Mouse (Mus musculus): Measurements from ENCODE around the gene Bglap3. TPM values are rescaled to one million over a fixed set of nuclear protein-coding genes. Genes with fewer than 3 reads are reported as not detected.

The Bglap3 gene
- polyA plus RNA-seq, 1 experiment, result not detected

GRCm38 (mm10) chr3:88363700-88364099 lies 8.8 kb downstream of the Bglap3 start:
- peaks cover 2% of the 10 kb centered on the region; the same call in 1 of the 2 replicates for H3K4me1 ChIP-seq (ENCODE audit: control insufficient read depth, insufficient read depth, insufficient read length, low read length)
- no peak overlapping the region for H3K4me3 ChIP-seq (ENCODE audit: insufficient read depth, low read depth, low read length)
- H3K27ac ChIP-seq (replicated peaks; ENCODE audit: low read depth, low read length), result no peak overlapping the region

DNA sequence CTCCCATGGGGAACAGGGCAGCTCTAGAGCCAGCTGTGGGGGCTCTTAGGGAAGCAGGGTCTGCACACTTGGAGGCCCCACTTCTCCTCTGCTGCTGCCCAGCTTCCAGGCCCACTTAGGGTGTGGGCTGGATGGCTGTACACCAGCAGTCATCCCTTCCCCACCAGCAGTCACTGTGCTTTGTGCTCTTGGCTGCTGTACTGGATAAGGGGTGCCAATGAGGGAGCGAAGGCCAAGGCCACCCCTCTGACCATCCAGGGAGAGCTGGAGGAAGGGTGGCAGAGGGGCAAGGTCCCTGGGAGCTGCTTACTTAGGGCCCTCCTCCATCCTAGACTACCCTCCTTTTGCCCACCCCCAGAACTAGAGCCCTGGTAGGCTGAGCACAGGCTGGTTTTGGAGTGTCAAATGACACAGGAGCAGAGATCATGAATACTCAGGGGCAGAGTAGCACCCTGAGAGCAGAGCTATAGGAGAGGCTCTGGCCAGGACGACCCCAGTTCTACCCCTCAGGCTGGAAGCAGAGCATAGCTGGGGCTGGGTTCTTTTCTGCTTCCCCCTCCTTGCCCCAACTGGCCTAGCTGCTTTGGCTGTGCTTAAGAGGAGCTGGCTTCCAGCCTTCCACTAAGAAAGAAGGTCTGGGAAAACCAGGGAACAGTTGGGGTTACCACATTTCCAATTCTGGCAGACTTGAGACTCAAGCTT lies 10.8 kb downstream of the Bglap3 start:
- H3K27ac ChIP-seq (replicated peaks; ENCODE audit: low read depth, low read length), result 0 out of 2 replicates have a peak overlapping the region, but pooled peaks have one; percentile 15
- H3K4me1 ChIP-seq (ENCODE audit: control insufficient read depth, insufficient read depth, insufficient read length, low read length), result peaks cover 2% of the 10 kb centered on the region; the same call in 1 of the 2 replicates
- no peak overlapping the region for H3K4me3 ChIP-seq (ENCODE audit: insufficient read depth, low read depth, low read length)

GRCm38 (mm10) chr3:88361096-88361495 lies 11.4 kb downstream of the Bglap3 start:
- Histone ChIP-seq H3K4me1 (ENCODE audit: control insufficient read depth, insufficient read depth, insufficient read length, low read length) (peaks cover 5% of the 10 kb centered on the region; the same call in 1 of the 2 replicates), H3K27ac (replicated peaks; ENCODE audit: low read depth, low read length) (no peak overlapping the region), H3K4me3 (ENCODE audit: insufficient read depth, low read depth, low read length) (no peak overlapping the region)

- peaks cover 8% of the 10 kb centered on the region; the same call in 1 of the 2 replicates for H3K4me1 ChIP-seq (ENCODE audit: control insufficient read depth, insufficient read depth, insufficient read length, low read length)
- no peak overlapping the region for H3K27ac ChIP-seq (replicated peaks; ENCODE audit: low read depth, low read length)
- no peak overlapping the region for H3K4me3 ChIP-seq (ENCODE audit: insufficient read depth, low read depth, low read length)
These were observed 12.6 kb downstream of the Bglap3 start for GRCm38 (mm10) chr3:88359989-88360388.

DNA sequence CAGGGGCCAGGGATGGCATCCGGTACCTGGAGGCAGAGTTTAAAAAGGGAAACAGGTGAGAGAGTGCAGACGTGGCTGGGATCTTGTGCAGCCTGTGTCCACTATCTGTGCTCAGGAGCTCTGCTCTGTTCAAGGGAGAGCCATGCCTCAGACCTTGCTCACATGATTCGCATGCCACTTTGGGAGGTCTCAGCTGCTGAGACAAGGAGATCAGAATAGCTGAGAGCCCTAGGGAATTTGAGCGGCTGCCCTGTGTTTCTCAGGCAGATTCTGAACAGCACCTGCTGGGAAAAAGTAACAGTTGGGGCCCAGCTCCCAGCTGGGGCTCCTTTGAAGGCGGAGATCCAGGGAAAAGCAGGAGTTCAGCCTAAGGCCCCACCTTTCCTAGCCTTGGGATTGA lies 13.0 kb downstream of the Bglap3 start:
- H3K4me1 ChIP-seq (ENCODE audit: control insufficient read depth, insufficient read depth, insufficient read length, low read length), result peaks cover 5% of the 10 kb centered on the region; the same call in 1 of the 2 replicates
- no peak overlapping the region for H3K4me3 ChIP-seq (ENCODE audit: insufficient read depth, low read depth, low read length)
- no peak overlapping the region for H3K27ac ChIP-seq (replicated peaks; ENCODE audit: low read depth, low read length)

DNA sequence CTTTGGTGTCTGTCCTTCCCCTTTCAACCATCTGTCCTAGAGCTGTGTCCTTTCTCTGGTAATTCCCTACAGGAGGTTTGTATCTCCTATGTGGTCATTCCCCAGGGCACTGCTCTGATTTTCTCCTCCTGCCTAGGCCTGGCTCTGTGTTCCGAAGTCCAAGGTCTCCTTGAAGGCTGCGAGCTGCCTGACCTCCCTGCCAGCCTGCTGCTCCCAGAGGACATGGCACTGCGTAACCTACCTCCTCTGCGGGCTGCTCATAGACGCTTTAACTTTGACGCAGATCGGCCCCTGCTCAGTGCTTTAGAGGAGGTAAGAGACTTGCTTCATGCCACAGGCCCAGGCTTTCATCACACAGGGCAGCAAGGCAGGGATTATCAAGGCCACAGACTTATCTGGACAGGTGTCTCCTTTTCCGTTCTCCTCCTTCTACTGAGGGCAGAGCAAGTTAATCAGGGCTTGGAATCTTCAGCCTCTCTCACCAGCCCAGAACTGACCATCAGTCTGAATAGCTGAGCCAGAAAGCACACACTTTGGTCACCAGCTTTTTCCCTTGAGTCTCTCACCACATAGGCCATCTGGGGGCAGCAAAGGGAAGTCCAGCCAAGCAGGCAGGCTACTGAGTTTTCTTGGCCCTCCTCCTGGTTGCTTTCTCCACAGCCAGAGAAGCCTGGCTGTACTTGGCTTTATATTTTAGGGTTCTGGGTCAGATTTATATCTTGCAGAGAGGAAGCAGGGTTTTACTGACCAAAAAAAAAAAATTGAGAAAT lies 18.0 kb downstream of the Bglap3 start:
- Histone ChIP-seq H3K4me3 (ENCODE audit: insufficient read depth, low read depth, low read length) (no peak overlapping the region), H3K27ac (replicated peaks; ENCODE audit: low read depth, low read length) (peak overlapping the region; percentile 96), H3K4me1 (ENCODE audit: control insufficient read depth, insufficient read depth, insufficient read length, low read length) (peaks cover 9% of the 10 kb centered on the region)

- H3K27ac ChIP-seq (replicated peaks; ENCODE audit: low read depth, low read length), result peak overlapping the region; percentile 91
- peaks cover 9% of the 10 kb centered on the region for H3K4me1 ChIP-seq (ENCODE audit: control insufficient read depth, insufficient read depth, insufficient read length, low read length)
- H3K4me3 ChIP-seq (ENCODE audit: insufficient read depth, low read depth, low read length), result no peak overlapping the region
These were observed 19.6 kb downstream of the Bglap3 start for GRCm38 (mm10) chr3:88352907-88353306.

- Histone ChIP-seq H3K4me1 (ENCODE audit: control insufficient read depth, insufficient read depth, insufficient read length, low read length) (peaks cover 4% of the 10 kb centered on the region; the same call in 1 of the 2 replicates), H3K27ac (replicated peaks; ENCODE audit: low read depth, low read length) (no peak overlapping the region), H3K4me3 (ENCODE audit: insufficient read depth, low read depth, low read length) (no peak overlapping the region)
These were observed 21.8 kb downstream of the Bglap3 start for GRCm38 (mm10) chr3:88350732-88351131.

GRCm38 (mm10) chr3:88339006-88339405 lies 33.5 kb downstream of the Bglap3 start:
- Histone ChIP-seq H3K4me3 (ENCODE audit: insufficient read depth, low read depth, low read length) (no peak overlapping the region), H3K4me1 (ENCODE audit: control insufficient read depth, insufficient read depth, insufficient read length, low read length) (peaks cover 4% of the 10 kb centered on the region; the same call in 1 of the 2 replicates), H3K27ac (replicated peaks; ENCODE audit: low read depth, low read length) (peak overlapping the region; percentile 5; the same call in 1 of the 2 replicates)

DNA sequence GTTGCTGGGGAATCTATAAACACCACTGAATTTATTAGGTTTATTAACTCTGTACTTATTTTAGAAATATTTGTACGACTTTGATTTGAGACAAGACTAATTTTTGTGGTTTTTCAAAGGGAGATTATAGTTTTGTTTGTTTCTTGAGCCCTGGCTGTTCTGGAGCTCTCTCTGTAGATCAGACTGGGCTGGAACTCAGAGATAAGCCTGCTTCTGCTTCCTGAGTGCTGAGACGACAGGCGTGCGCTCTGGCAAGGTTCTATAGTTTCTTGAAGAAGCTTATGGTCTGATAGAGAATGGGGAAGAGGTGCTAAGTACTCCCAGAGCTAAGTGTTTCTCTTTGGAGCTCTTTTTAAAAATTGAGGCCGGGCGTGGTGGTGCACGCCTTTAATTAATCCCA lies 34.2 kb downstream of the Bglap3 start:
- peaks cover 4% of the 10 kb centered on the region; the same call in 1 of the 2 replicates for H3K4me1 ChIP-seq (ENCODE audit: control insufficient read depth, insufficient read depth, insufficient read length, low read length)
- H3K4me3 ChIP-seq (ENCODE audit: insufficient read depth, low read depth, low read length), result no peak overlapping the region

GRCm38 (mm10) chr3:88337367-88338020 lies 35.0 kb downstream of the Bglap3 start:
- Histone ChIP-seq H3K27ac (replicated peaks; ENCODE audit: low read depth, low read length) (peak overlapping the region; percentile 65), H3K4me3 (ENCODE audit: insufficient read depth, low read depth, low read length) (peak overlapping the region; percentile 36)

More for the DNA sequence above, 34.2 kb downstream of the Bglap3 start:
- H3K27ac ChIP-seq (replicated peaks; ENCODE audit: low read depth, low read length), result no peak overlapping the region

GRCm38 (mm10) chr3:88336058-88337013 lies 36.2 kb downstream of the Bglap3 start, which contains the start of the genes Tmem79 and Smg5:
Gene Tmem79 (minus strand): TSS chr3:88336148.
Gene Smg5 (plus strand): TSS chr3:88336260.
- Histone ChIP-seq H3K4me3 (ENCODE audit: insufficient read depth, low read depth, low read length) (peak within 1 kb of the TSS; percentile 93), H3K27ac (replicated peaks; ENCODE audit: low read depth, low read length) (peak within 1 kb of the TSS; percentile 91), H3K4me1 (ENCODE audit: control insufficient read depth, insufficient read depth, insufficient read length, low read length) (peaks cover 12% of the 10 kb centered on the region; the same call in 1 of the 2 replicates)

More at GRCm38 (mm10) chr3:88337367-88338020, 35.0 kb downstream of the Bglap3 start:
- H3K4me1 ChIP-seq (ENCODE audit: control insufficient read depth, insufficient read depth, insufficient read length, low read length), result peaks cover 8% of the 10 kb centered on the region; the same call in 1 of the 2 replicates

GRCm38 (mm10) chr3:88335436-88336053 lies 37.0 kb downstream of the Bglap3 start:
- H3K4me1 ChIP-seq (ENCODE audit: control insufficient read depth, insufficient read depth, insufficient read length, low read length), result peaks cover 12% of the 10 kb centered on the region; the same call in 1 of the 2 replicates
- H3K4me3 ChIP-seq (ENCODE audit: insufficient read depth, low read depth, low read length), result peak overlapping the region; percentile 93
- H3K27ac ChIP-seq (replicated peaks; ENCODE audit: low read depth, low read length), result peak overlapping the region; percentile 87
